Mouse (Mus musculus) embryo, embryonic 11 days (tissue): Measurements from ENCODE around the gene Tbc1d8.
A peak's percentile ranks its signal among the peaks of the same experiment; 100 is the strongest.

Source experiments
- DNase-seq: peaks from one replicate; pipeline ENCODE4 v3.0.0-alpha.2; 2015

The Tbc1d8 gene

GRCm38 (mm10) chr1:39393217-39393867 is 85.2 kb downstream of the Tbc1d8 start:
- no peak for DNase-seq

GRCm38 (mm10) chr1:39392189-39392588 is 86.4 kb downstream of the Tbc1d8 start:
- peak; percentile 73 for DNase-seq

GRCm38 (mm10) chr1:39391652-39392051 is 86.9 kb downstream of the Tbc1d8 start:
- no peak for DNase-seq

- DNase-seq, result no peak
Observed at GRCm38 (mm10) chr1:39389338-39389737, 89.2 kb downstream of the Tbc1d8 start.

- no peak for DNase-seq
Observed at GRCm38 (mm10) chr1:39388163-39388562, 90.4 kb downstream of the Tbc1d8 start.

- DNase-seq, result no peak
Observed at GRCm38 (mm10) chr1:39387497-39387896, 91.1 kb downstream of the Tbc1d8 start.

GRCm38 (mm10) chr1:39386456-39386855 is 92.1 kb downstream of the Tbc1d8 start:
- no peak for DNase-seq

- no peak for DNase-seq
Observed at GRCm38 (mm10) chr1:39384914-39385313, 93.6 kb downstream of the Tbc1d8 start.

- DNase-seq, result no peak
Observed at GRCm38 (mm10) chr1:39381017-39381416, 97.5 kb downstream of the Tbc1d8 start.

GRCm38 (mm10) chr1:39379021-39379420 is 99.5 kb downstream of the Tbc1d8 start:
- no peak for DNase-seq

- DNase-seq, result no peak
Observed at GRCm38 (mm10) chr1:39378540-39378939, 100.0 kb downstream of the Tbc1d8 start.

- DNase-seq, result no peak
Observed at GRCm38 (mm10) chr1:39376726-39377240, 101.8 kb downstream of the Tbc1d8 start.

- no peak for DNase-seq
Observed at GRCm38 (mm10) chr1:39376121-39376520, 102.4 kb downstream of the Tbc1d8 start.

GRCm38 (mm10) chr1:39374231-39374809 is 104.2 kb downstream of the Tbc1d8 start:
- no peak for DNase-seq

GRCm38 (mm10) chr1:39373378-39373777 is 105.2 kb downstream of the Tbc1d8 start:
- DNase-seq, result no peak

- DNase-seq, result no peak
Observed at GRCm38 (mm10) chr1:39372220-39372843, 106.2 kb downstream of the Tbc1d8 start.

- DNase-seq, result no peak
Observed at GRCm38 (mm10) chr1:39370431-39370830, 108.1 kb downstream of the Tbc1d8 start.

- no peak for DNase-seq
Observed at GRCm38 (mm10) chr1:39368267-39368841, 110.2 kb downstream of the Tbc1d8 start.

GRCm38 (mm10) chr1:39367601-39368266 is 110.8 kb downstream of the Tbc1d8 start, which contains the start of gene Rpl31:
Gene Rpl31 (plus strand): TSS chr1:39367842.
- DNase-seq, result peak; percentile 96

- peak; percentile 24 for DNase-seq
Observed at GRCm38 (mm10) chr1:39367045-39367444, 111.5 kb downstream of the Tbc1d8 start.

- DNase-seq, result no peak
Observed at GRCm38 (mm10) chr1:39365562-39365961, 113.0 kb downstream of the Tbc1d8 start.

GRCm38 (mm10) chr1:39362515-39362893 is 116.1 kb downstream of the Tbc1d8 start:
- no peak for DNase-seq
